Mouse (Mus musculus) myocyte (in vitro differentiated cells): ENCODE measurements around the gene Mto1. TPM values are rescaled to one million over a fixed set of nuclear protein-coding genes. Genes with fewer than 3 reads are reported as not detected.

Source experiments
- H3K27me3 ChIP-seq: one replicate; pipeline ENCODE4 v1.6.1; 2011; ENCODE audit not compliant: control insufficient read depth, insufficient read depth, insufficient read length
- H3K36me3 ChIP-seq: one replicate; pipeline ENCODE4 v1.6.1; 2011; ENCODE audit not compliant: control insufficient read depth, insufficient read depth
- H3K4me2 ChIP-seq: one replicate; pipeline ENCODE4 v1.6.1; 2011; ENCODE audit warnings: low read depth, control low read depth
- H3K4me3 ChIP-seq: one replicate; pipeline ENCODE4 v1.5.1; 2011; ENCODE audit warnings: mild to moderate bottlenecking, control low read depth, moderate library complexity
- H3K79me2 ChIP-seq: one replicate; pipeline ENCODE4 v1.6.1; 2011; ENCODE audit not compliant: control insufficient read depth, insufficient read depth
- H3ac ChIP-seq: one replicate; pipeline ENCODE4 v1.6.1; 2011; ENCODE audit not compliant: control insufficient read depth, insufficient read length
- CEBPB ChIP-seq: IDR thresholded peaks from 2 replicates; pipeline ENCODE4 v1.6.1; 2011; ENCODE audit warnings: mild to moderate bottlenecking, moderate library complexity; ENCODE audit not compliant: poor library complexity, insufficient read depth, severe bottlenecking
- E2F4 ChIP-seq: IDR thresholded peaks from one replicate; pipeline ENCODE4 v1.6.1; 2011; ENCODE audit warnings: mild to moderate bottlenecking, control low read depth, moderate library complexity; ENCODE audit not compliant: insufficient read depth
- MAX ChIP-seq: IDR thresholded peaks from one replicate; pipeline ENCODE4 v1.6.1; 2011; ENCODE audit warnings: low read depth, mild to moderate bottlenecking, control low read depth
- MYOD1 ChIP-seq, 3 experiments: IDR thresholded peaks; one replicate each; pipeline ENCODE4 v1.6.1; 2011; ENCODE audit warnings: control low read depth in 2 of 3, low read depth in 2 of 3, mild to moderate bottlenecking in 2 of 3, moderate library complexity in 1 of 3; ENCODE audit not compliant: insufficient read length in 2 of 3, control insufficient read depth in 1 of 3
- MYOG ChIP-seq, 3 experiments: IDR thresholded peaks; one replicate each; pipeline ENCODE4 v1.6.1; 2011; ENCODE audit warnings: control low read depth in 2 of 3, low read depth in 2 of 3, mild to moderate bottlenecking in 2 of 3; ENCODE audit not compliant: insufficient read length in 2 of 3, control insufficient read depth in 1 of 3, insufficient read depth in 1 of 3
- POLR2A ChIP-seq: IDR thresholded peaks from one replicate; pipeline ENCODE4 v1.6.1; 2011; ENCODE audit warnings: low read depth, mild to moderate bottlenecking, control low read depth, moderate library complexity; ENCODE audit not compliant: insufficient read length
- POLR2AphosphoS2 ChIP-seq: IDR thresholded peaks from one replicate; pipeline ENCODE4 v1.6.1; 2011; ENCODE audit warnings: low read depth, control low read depth; ENCODE audit not compliant: insufficient read length
- REST ChIP-seq: IDR thresholded peaks from one replicate; pipeline ENCODE4 v1.6.1; 2011; ENCODE audit warnings: mild to moderate bottlenecking, control low read depth, moderate library complexity; ENCODE audit not compliant: insufficient read depth, insufficient read length
- SRF ChIP-seq: IDR thresholded peaks from one replicate; pipeline ENCODE4 v1.6.1; 2011; ENCODE audit warnings: low read depth; ENCODE audit not compliant: control insufficient read depth, insufficient read length
- TCF12 ChIP-seq: IDR thresholded peaks from one replicate; pipeline ENCODE4 v1.6.1; 2011; ENCODE audit warnings: mild to moderate bottlenecking, control low read depth; ENCODE audit not compliant: poor library complexity, insufficient read depth, severe bottlenecking
- TCF3 ChIP-seq: IDR thresholded peaks from one replicate; pipeline ENCODE4 v1.6.1; 2011; ENCODE audit warnings: low read depth, control low read depth; ENCODE audit not compliant: insufficient read length
- USF1 ChIP-seq: IDR thresholded peaks from one replicate; pipeline ENCODE4 v1.6.1; 2011; ENCODE audit warnings: low read depth, mild to moderate bottlenecking, control low read depth, moderate library complexity
- polyA plus RNA-seq: library from polyadenylated mRNA; unstranded; fragments of >200 nt; fragmentation: generic; extraction: Trizol; gene quantifications from one replicate; pipeline ENCODE4 v1.2.1, GENCODE M21; 2012; ENCODE audit warnings: missing spikeins

Mto1 gene
- polyA plus RNA-seq, 1 experiment, result 10.8 TPM

- Histone ChIP-seq H3K27me3 (no peaks in the 10 kb centered on the region), H3K79me2 (no peaks in the 10 kb centered on the region), H3K36me3 (no peaks in the 10 kb centered on the region), H3ac (no peak overlapping the region), H3K4me2 (no peak overlapping the region), H3K4me3 (no peak overlapping the region)
- no peak for TF ChIP-seq TCF12
- no peak for TF ChIP-seq MYOD1 (IDR thresholded peaks at IDR 0.05; ENCODE audit: control insufficient read depth in 1 of 3, insufficient read length in 2 of 3, low read depth in 2 of 3)
- no peak for TF ChIP-seq REST
Observed at GRCm38 (mm10) chr9:78428870-78429432, 19.1 kb upstream of the Mto1 start.

- Histone ChIP-seq H3K27me3 (no peaks in the 10 kb centered on the region), H3K79me2 (no peaks in the 10 kb centered on the region), H3K4me3 (no peak overlapping the region), H3K4me2 (no peak overlapping the region), H3K36me3 (no peaks in the 10 kb centered on the region), H3ac (no peak overlapping the region)
- no peak for TF ChIP-seq TCF12
- no peak for TF ChIP-seq CEBPB
- no peak for TF ChIP-seq REST
- TF ChIP-seq TCF3, result no peak
- no peak for TF ChIP-seq USF1
Observed at GRCm38 (mm10) chr9:78429551-78429950, 18.5 kb upstream of the Mto1 start.

- Histone ChIP-seq H3K27me3 (no peaks in the 10 kb centered on the region), H3K36me3 (no peaks in the 10 kb centered on the region), H3K4me2 (no peak overlapping the region), H3K79me2 (no peaks in the 10 kb centered on the region), H3K4me3 (no peak overlapping the region), H3ac (no peak overlapping the region)
- TF ChIP-seq MAX (no peak), MYOG (IDR thresholded peaks at IDR 0.05; ENCODE audit: control insufficient read depth in 1 of 3, insufficient read depth in 1 of 3, insufficient read length in 2 of 3, low read depth in 2 of 3) (no peak), CEBPB (no peak), MYOD1 (IDR thresholded peaks at IDR 0.05; ENCODE audit: control insufficient read depth in 1 of 3, insufficient read length in 2 of 3, low read depth in 2 of 3) (no peak), E2F4 (no peak), TCF3 (no peak), SRF (no peak), TCF12 (no peak), USF1 (no peak), REST (no peak), POLR2A (no peak), POLR2AphosphoS2 (no peak)
Observed at GRCm38 (mm10) chr9:78430486-78430885, 17.5 kb upstream of the Mto1 start.

- TF ChIP-seq E2F4 (no peak), POLR2AphosphoS2 (no peak), TCF12 (no peak), POLR2A (no peak), MYOD1 (IDR thresholded peaks at IDR 0.05; ENCODE audit: control insufficient read depth in 1 of 3, insufficient read length in 2 of 3, low read depth in 2 of 3) (no peak), REST (no peak), MYOG (IDR thresholded peaks at IDR 0.05; ENCODE audit: control insufficient read depth in 1 of 3, insufficient read depth in 1 of 3, insufficient read length in 2 of 3, low read depth in 2 of 3) (no peak), CEBPB (no peak)
Observed at GRCm38 (mm10) chr9:78432471-78432870, 15.5 kb upstream of the Mto1 start.

GRCm38 (mm10) chr9:78439426-78439825 lies 8.6 kb upstream of the Mto1 start:
- no peak for TF ChIP-seq POLR2AphosphoS2
- no peak for TF ChIP-seq E2F4
- TF ChIP-seq CEBPB, result no peak
- TF ChIP-seq POLR2A, result no peak
- no peak for TF ChIP-seq REST
- TF ChIP-seq SRF, result no peak
- TF ChIP-seq TCF12, result no peak
- TF ChIP-seq MAX, result no peak
- no peak for TF ChIP-seq MYOG (IDR thresholded peaks at IDR 0.05; ENCODE audit: control insufficient read depth in 1 of 3, insufficient read depth in 1 of 3, insufficient read length in 2 of 3, low read depth in 2 of 3)
- TF ChIP-seq TCF3, result no peak
- no peak for TF ChIP-seq MYOD1 (IDR thresholded peaks at IDR 0.05; ENCODE audit: control insufficient read depth in 1 of 3, insufficient read length in 2 of 3, low read depth in 2 of 3)
- TF ChIP-seq USF1, result no peak
- H3K36me3 ChIP-seq, result no peaks in the 10 kb centered on the region
- H3K27me3 ChIP-seq, result peaks cover 7% of the 10 kb centered on the region
- no peaks in the 10 kb centered on the region for H3K79me2 ChIP-seq
- no peak overlapping the region for H3ac ChIP-seq
- no peak overlapping the region for H3K4me2 ChIP-seq
- H3K4me3 ChIP-seq, result no peak overlapping the region

More at GRCm38 (mm10) chr9:78432471-78432870, 15.5 kb upstream of the Mto1 start:
- Histone ChIP-seq H3K36me3 (no peaks in the 10 kb centered on the region), H3ac (no peak overlapping the region), H3K79me2 (no peaks in the 10 kb centered on the region), H3K4me3 (no peak overlapping the region), H3K4me2 (no peak overlapping the region), H3K27me3 (no peaks in the 10 kb centered on the region)
